Mouse (Mus musculus) erythroblast, embryonic 14.5 days (primary cell): ENCODE measurements around the gene Unc80. TPM values are rescaled to one million over a fixed set of nuclear protein-coding genes. Genes with fewer than 3 reads are reported as not detected.

Experiments used
- H3K27me3 ChIP-seq: 2 replicates; pipeline ENCODE4 v1.6.1; 2012; ENCODE audit warnings: inconsistent platforms; ENCODE audit not compliant: control insufficient read depth
- H3K36me3 ChIP-seq: 2 replicates; pipeline ENCODE4 v1.6.1; 2012; ENCODE audit warnings: mild to moderate bottlenecking, inconsistent platforms; ENCODE audit not compliant: control insufficient read depth
- H3K4me1 ChIP-seq: 2 replicates; pipeline ENCODE4 v1.6.1; 2012; ENCODE audit warnings: inconsistent platforms; ENCODE audit not compliant: control insufficient read depth
- H3K4me3 ChIP-seq: replicated peaks from 2 replicates; pipeline ENCODE3; 2012; ENCODE audit warnings: moderate library complexity, mild to moderate bottlenecking, inconsistent platforms
- H3K9me3 ChIP-seq: 2 replicates; pipeline ENCODE4 v1.6.1; 2012; ENCODE audit warnings: low read length, inconsistent platforms, mixed read lengths; ENCODE audit not compliant: control insufficient read depth
- GATA1 ChIP-seq: IDR thresholded peaks from 2 replicates; pipeline ENCODE4 v1.6.1; 2012; ENCODE audit warnings: low read length, inconsistent platforms, mixed read lengths
- TAL1 ChIP-seq: IDR thresholded peaks from 3 replicates; pipeline ENCODE4 v1.6.1; 2012; ENCODE audit warnings: low read length, inconsistent platforms, mixed read lengths
- polyA plus RNA-seq: library from polyadenylated mRNA; stranded (reverse); fragments of >175 nt; gene quantifications from 2 replicates; pipeline ENCODE4 v1.2.3, GENCODE M21; 2012

Gene Unc80
- polyA plus RNA-seq, 1 experiment: not detected

DNA sequence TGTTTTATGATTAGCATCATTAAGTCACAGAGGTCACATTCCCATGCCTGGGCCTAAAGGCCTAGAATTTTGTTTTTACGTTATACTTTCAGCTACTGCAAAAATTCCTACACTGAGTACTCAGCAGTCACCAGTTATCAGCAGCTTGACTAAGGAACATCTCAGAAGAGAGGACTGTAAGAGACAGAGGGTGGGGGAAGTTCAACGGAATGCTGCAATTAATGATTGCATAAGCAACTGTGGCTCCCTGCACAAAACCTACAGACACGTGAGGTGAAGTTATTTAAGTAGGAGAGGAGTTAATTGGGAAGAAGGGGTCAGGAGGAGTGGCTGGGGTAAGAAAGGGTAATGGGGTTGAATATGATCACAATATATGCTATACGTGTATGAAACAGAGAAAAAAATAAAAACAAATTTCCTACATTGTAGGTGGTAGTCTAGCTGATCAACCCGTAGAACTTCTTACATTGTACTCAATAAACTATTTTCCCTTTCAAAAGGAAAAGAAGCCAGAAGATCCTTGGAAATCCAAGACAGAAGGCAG is 232.1 kb downstream of the Unc80 start:
- Histone ChIP-seq H3K27me3 (peaks cover 2% of the 10 kb centered on the region), H3K4me1 (peaks cover 29% of the 10 kb centered on the region), H3K36me3 (peaks cover 11% of the 10 kb centered on the region), H3K4me3 (peak overlapping the region; percentile 88), H3K9me3 (no peaks in the 10 kb centered on the region)
- TF ChIP-seq GATA1 (no peak), TAL1 (no peak)

DNA sequence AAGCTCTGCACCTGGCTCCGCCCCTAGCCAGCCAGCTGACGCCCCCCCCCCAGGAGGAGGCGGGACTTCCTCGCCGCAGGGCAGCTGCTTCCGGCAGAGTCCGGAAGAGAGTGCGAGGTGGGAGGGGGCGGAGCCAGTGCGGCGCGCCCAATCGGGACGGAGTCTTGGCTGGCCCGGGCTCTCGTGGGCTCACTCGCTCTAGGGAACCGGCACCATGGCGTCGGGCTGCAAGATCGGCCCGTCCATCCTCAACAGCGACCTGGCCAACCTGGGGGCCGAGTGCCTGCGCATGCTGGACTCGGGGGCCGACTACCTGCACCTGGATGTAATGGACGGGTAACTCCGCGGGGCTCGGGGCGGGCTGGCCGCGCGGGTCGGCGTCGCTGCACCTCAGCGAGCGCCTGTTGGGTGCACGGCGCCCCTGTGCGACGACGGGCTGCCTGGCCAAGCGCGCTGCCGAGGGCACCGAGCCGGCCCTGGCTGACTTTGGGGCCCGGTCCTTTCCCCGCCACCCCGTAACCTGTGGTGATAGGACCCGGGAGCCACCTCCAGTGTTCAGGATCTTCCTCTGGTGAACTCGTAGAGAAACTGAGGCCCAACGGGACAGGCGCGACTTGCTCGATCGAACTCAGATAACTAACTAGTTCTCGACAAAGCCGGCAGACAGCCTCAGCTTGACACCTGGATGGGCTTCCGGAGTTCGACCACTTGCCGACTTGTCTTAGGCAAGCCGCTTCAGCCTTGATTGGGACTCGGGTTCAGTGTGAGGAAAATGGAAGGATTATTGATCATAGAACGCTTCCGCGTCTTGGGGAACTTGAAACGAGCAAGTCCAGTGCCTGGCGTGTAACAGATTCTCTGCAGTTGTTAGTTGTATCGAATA is 232.8 kb downstream of the Unc80 start, which contains the start of gene Rpe:
Gene Rpe (plus strand): TSS at position 139 of the 883 bp plus-strand sequence.
- H3K36me3 ChIP-seq: peaks cover 11% of the 10 kb centered on the region
- TF ChIP-seq TAL1 (no peak), GATA1 (no peak)
- H3K4me1 ChIP-seq: peaks cover 29% of the 10 kb centered on the region
- H3K27me3 ChIP-seq: no peaks in the 10 kb centered on the region
- H3K4me3 ChIP-seq: peak within 1 kb of the TSS; percentile 88
- H3K9me3 ChIP-seq: no peaks in the 10 kb centered on the region

DNA sequence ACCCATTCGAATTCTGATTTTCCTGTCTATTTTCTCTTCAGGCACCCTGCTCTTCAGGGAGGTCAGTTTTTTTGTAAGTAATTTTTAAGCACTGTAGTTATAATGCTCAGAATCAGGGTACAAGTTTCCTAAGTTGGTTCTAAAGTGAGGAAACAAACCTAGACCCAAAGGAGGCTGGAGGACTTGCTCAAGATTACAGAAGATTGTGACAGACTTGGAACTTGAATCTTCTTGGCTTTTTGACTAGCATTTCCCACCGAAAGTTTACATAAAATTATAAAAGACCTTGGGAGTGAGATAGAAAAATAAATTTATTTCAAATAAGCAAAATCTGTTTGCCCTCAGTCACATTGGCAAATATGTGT is 233.4 kb downstream of the Unc80 start:
- Histone ChIP-seq H3K9me3 (no peaks in the 10 kb centered on the region), H3K4me3 (peak overlapping the region; percentile 88), H3K36me3 (peaks cover 14% of the 10 kb centered on the region), H3K4me1 (peaks cover 29% of the 10 kb centered on the region), H3K27me3 (no peaks in the 10 kb centered on the region)
- TF ChIP-seq GATA1 (no peak), TAL1 (no peak)

DNA sequence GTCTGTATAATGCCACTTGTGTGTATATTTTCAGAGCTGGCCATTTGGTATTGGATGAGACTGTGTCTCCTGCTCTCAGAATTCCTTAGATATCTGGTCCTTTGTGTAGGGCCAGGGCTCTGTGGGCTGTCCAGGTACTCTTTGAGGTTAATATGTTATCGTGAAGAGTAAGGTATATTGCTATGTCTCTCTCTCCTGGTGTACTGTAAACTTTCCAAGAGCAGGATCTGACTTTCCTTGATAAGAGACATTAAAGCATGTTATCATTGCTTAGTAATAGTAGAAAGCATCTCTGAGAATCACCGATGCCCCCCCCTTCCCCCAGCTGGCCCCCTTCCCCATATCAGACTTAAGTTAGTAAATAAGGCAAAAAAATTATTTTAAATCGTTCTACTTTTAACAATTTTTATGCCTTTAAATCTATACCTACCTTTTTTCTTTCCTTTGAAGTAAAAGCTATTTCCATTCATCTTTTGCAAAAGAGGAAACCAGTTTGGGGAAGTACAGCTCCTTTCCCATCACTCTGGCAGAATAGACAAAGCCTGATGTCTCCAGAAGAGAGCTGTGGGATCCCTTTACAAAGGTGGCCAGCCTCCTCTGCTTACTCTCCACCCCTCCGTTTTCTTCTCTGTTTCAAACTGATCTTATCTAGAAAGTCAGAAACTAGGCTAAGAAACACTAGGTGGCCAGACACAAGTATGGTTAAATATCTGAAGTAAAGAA is 234.6 kb downstream of the Unc80 start:
- H3K36me3 ChIP-seq: peaks cover 25% of the 10 kb centered on the region
- H3K27me3 ChIP-seq: no peaks in the 10 kb centered on the region
- H3K4me3 ChIP-seq: peak overlapping the region; percentile 26
- TF ChIP-seq GATA1: no peak
- no peak for TF ChIP-seq TAL1
- H3K9me3 ChIP-seq: no peaks in the 10 kb centered on the region
- H3K4me1 ChIP-seq: peaks cover 29% of the 10 kb centered on the region

DNA sequence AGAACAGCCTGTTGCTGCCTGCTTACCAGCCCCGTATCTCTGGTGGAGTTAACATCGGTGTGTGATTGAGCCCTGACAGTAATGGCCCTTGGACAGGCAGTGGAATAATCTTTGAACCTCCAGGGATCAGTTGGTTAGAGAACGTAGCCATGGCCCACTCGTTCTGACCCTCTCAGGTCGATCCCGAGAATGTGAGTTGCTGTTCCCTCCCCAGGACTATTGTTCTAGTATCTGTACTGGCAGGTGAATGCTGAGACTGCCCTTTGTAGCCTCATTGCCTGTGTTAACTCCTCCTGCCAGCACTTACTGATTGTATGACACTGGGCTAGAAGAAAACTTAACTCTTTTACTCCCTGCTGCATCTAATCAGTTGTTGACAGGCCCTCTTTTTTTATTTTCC is 236.4 kb downstream of the Unc80 start:
- Histone ChIP-seq H3K4me3 (no peak overlapping the region), H3K36me3 (peaks cover 38% of the 10 kb centered on the region), H3K9me3 (no peaks in the 10 kb centered on the region), H3K27me3 (no peaks in the 10 kb centered on the region), H3K4me1 (peaks cover 29% of the 10 kb centered on the region)
- no peak for TF ChIP-seq TAL1
- no peak for TF ChIP-seq GATA1

DNA sequence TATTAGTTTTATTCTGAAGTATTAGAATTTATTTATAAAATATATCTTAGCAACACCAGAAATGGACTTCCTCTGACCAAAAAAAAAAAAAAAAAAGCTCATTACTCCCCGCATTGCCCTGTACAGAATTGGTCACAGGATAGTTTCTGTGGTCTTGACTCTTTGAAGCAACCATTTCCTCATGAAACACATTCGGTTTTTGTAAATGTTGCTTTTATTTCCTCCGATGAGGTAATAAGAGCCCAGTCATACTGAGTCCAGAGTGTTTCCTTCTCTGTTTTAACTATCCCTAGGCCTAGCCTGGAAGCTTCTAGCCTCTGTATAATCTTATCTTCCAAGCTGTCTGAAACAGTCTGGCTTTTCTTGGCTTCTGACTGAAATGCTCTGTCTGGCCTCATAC is 244.7 kb downstream of the Unc80 start:
- no peak for TF ChIP-seq GATA1
- no peak for TF ChIP-seq TAL1
- H3K4me3 ChIP-seq: no peak overlapping the region
- no peaks in the 10 kb centered on the region for H3K27me3 ChIP-seq
- peaks cover 66% of the 10 kb centered on the region for H3K36me3 ChIP-seq
- no peaks in the 10 kb centered on the region; the same call in 1 of the 2 replicates for H3K4me1 ChIP-seq
- H3K9me3 ChIP-seq: no peaks in the 10 kb centered on the region

DNA sequence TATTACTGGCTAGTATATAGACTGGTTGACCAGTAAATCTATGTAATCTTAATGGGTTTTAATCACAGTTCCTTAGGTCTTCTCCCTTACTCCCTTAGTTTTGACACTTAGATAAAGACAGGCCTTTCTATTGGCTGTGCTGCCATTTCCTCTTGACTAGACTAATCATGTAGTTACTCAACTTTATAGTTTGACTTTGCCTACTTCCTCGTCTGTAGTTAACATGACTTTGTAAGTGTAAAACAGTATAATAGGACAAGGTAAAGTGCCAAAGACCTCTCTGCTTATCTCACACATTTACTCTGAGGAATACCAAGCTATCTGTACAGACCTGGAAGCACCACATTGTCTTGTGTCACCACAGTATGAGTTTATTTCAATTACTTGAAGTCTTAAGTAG is 262.4 kb downstream of the Unc80 start:
- Histone ChIP-seq H3K4me1 (no peaks in the 10 kb centered on the region), H3K9me3 (no peaks in the 10 kb centered on the region), H3K36me3 (peaks cover 13% of the 10 kb centered on the region), H3K27me3 (no peaks in the 10 kb centered on the region), H3K4me3 (no peak overlapping the region)
- TF ChIP-seq TAL1 (no peak), GATA1 (no peak)

Other genes with a start within 250 kb of the Unc80 start
- 0.52 and 0.63 TPM in 2 replicates for gene Rpe, start 232.5 kb downstream of the Unc80 start, polyA plus RNA-seq